In genomic region chr5:64382451-64383057, GRCm38 (mm10) we compare ENCODE assay signal across 8 mouse cellular contexts.
DNase-seq lines count a peak whose midpoint lies in the region; ATAC-seq and TF ChIP-seq lines count a peak whose summit lies in the region.

No protein-coding gene starts in this region.

- DNase-seq in G1E (ENCODE audit: low spot score): peak; percentile 59
- DNase-seq in cerebellum, adult 11 months: peak; percentile 49
- DNase-seq in heart, postnatal 4 days: peak; percentile 90
- peak; percentile 62 to 91 for DNase-seq in layer of hippocampus, adult 18-20 months (ENCODE audit: low spot score in 2 of 2)
- peak; percentile 39 for DNase-seq in ovary, adult 18-20 months (ENCODE audit: low spot score)
- peak; percentile 81 for DNase-seq in thymus, adult 2 months

- H3K27ac ChIP-seq in forebrain, embryonic 15.5 days (replicated peaks): no peak overlapping the region
- 0 out of 2 replicates have a peak overlapping the region, but pooled peaks have one; percentile 17 for H3K27ac ChIP-seq in lung, embryonic 15.5 days
- no peak overlapping the region for H3K27ac ChIP-seq in thymus, adult 2 months (ENCODE audit: control insufficient read depth, insufficient read depth, low read length)

- peak; percentile 89 for TF ChIP-seq CTCF in G1E (IDR thresholded peaks at IDR 0.05; ENCODE audit: low read depth, low read length)
- TF ChIP-seq CTCF in thymus, adult 2 months (IDR thresholded peaks at IDR 0.05; ENCODE audit: borderline replicate concordance, control insufficient read depth, extremely low read depth, insufficient read depth, low read length, poor library complexity): peak; percentile 61; the same call in 1 of the 2 replicates

- peaks cover 46% of the 10 kb centered on the region for H3K4me1 ChIP-seq in G1E (ENCODE audit: insufficient read depth, low read depth, low read length)
- peaks cover 27% of the 10 kb centered on the region for H3K4me1 ChIP-seq in forebrain, embryonic 15.5 days
- peaks cover 54% of the 10 kb centered on the region for H3K4me1 ChIP-seq in lung, embryonic 15.5 days
- H3K4me1 ChIP-seq in thymus, adult 2 months (replicated peaks; ENCODE audit: control insufficient read depth, insufficient read depth, low read length): peaks cover 34% of the 10 kb centered on the region

- no peaks in the 10 kb centered on the region for H3K36me3 ChIP-seq in G1E (replicated peaks)
- H3K36me3 ChIP-seq in forebrain, embryonic 15.5 days: no peaks in the 10 kb centered on the region
- no peaks in the 10 kb centered on the region for H3K36me3 ChIP-seq in lung, embryonic 15.5 days
- no peaks in the 10 kb centered on the region for H3K36me3 ChIP-seq in thymus, adult 2 months (ENCODE audit: control insufficient read depth, insufficient read depth, low read length)

- no peak for TF ChIP-seq POLR2A in thymus, adult 2 months (IDR thresholded peaks at IDR 0.05; ENCODE audit: control insufficient read depth, extremely low read depth, insufficient read depth, low read length, poor library complexity)

- ATAC-seq in G1E (ENCODE audit: extremely low read depth, insufficient number of reproducible peaks, low FRiP score, poor library complexity, severe bottlenecking): peak; percentile 66; the same call in 1 of the 2 replicates
- peak; percentile 68 for ATAC-seq in forebrain, embryonic 15.5 days (replicated peaks)
- peak; percentile 46 for ATAC-seq in lung, embryonic 15.5 days (ENCODE audit: borderline replicate concordance, extremely low read depth, low FRiP score, low TSS enrichment)

- peaks cover 20% of the 10 kb centered on the region for H3K27me3 ChIP-seq in G1E (ENCODE audit: insufficient read depth, low read length)
- H3K27me3 ChIP-seq in forebrain, embryonic 15.5 days: no peaks in the 10 kb centered on the region
- H3K27me3 ChIP-seq in lung, embryonic 15.5 days: no peaks in the 10 kb centered on the region
- H3K27me3 ChIP-seq in thymus, adult 2 months (ENCODE audit: control insufficient read depth, insufficient read depth, low read length): no peaks in the 10 kb centered on the region

- H3K9me3 ChIP-seq in G1E (replicated peaks): no peaks in the 10 kb centered on the region
- H3K9me3 ChIP-seq in forebrain, embryonic 15.5 days: no peaks in the 10 kb centered on the region
- H3K9me3 ChIP-seq in lung, embryonic 15.5 days: no peaks in the 10 kb centered on the region

- H3K9ac ChIP-seq in forebrain, embryonic 15.5 days (replicated peaks): no peak overlapping the region
- H3K9ac ChIP-seq in lung, embryonic 15.5 days: no peak overlapping the region

- H3K4me3 ChIP-seq in G1E (ENCODE audit: low read depth, low read length): no peak overlapping the region
- no peak overlapping the region for H3K4me3 ChIP-seq in forebrain, embryonic 15.5 days
- H3K4me3 ChIP-seq in lung, embryonic 15.5 days: no peak overlapping the region
- no peak overlapping the region for H3K4me3 ChIP-seq in thymus, adult 2 months (ENCODE audit: control insufficient read depth, insufficient read depth, low read length)

- no peak overlapping the region for H3K4me2 ChIP-seq in forebrain, embryonic 15.5 days (replicated peaks)
- no peak overlapping the region for H3K4me2 ChIP-seq in lung, embryonic 15.5 days

- 16% methylated on average over 8 of the region's 8 CpGs for WGBS in forebrain, embryonic 15.5 days
- 12% methylated on average over 8 of the region's 8 CpGs for WGBS in lung, embryonic 15.5 days
- 26% methylated on average over 8 of the region's 8 CpGs for WGBS in thymus, adult 2 months

Comparison
In these comparisons a context has a peak if more than half of its experiments do, and no peak if none do; other contexts are left out.
1. DNase-seq: peak in every context shown above with its lines; median percentile 90 in heart, postnatal 4 days; 81 in thymus, adult 2 months; 76 in layer of hippocampus, adult 18-20 months; 59 in G1E; 49 in cerebellum, adult 11 months; 39 in ovary, adult 18-20 months.